Mouse (Mus musculus): ENCODE measurements around the gene Ccl24. TPM values are rescaled to one million over a fixed set of nuclear protein-coding genes. Genes with fewer than 3 reads are reported as not detected.
A peak's percentile ranks its signal among the peaks of the same experiment; 100 is the strongest.
"Not testable (repeated sequence)": the region's sequence is repeated elsewhere in the genome, so short reads cannot be mapped to it uniquely, and the experiment has no call there.

Gene Ccl24
- total RNA-seq (2021): 1 to 10 TPM in 1 of 2 experiments, under 1 TPM in 1; 0.61 to 1.1 TPM
- long read RNA-seq, experiment 1: 0 reads
- long read RNA-seq, experiment 2: 0 reads

DNA sequence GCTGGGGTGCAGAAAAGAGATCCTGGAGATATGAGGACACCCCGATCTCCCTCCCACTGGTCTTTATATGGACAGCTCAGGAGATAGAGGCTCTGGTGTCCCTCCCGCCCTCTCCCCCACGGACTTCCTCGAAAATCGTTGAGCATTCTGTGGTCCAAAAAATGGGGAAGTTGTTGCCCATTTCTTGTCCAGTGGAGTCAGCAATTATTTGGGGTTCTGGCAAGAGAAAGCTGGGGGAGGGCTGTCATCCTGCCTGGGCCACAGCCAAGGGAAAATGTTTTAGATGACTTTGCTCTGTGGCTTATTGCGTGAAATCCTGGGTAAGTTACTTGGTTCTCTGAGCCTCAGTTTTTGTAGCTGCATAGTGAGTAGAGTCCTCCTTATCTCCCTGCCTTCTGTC, at the start of gene Ccl24:
Ccl24 (minus strand) TSS at position 44 of the 400 bp plus-strand sequence.
- DNase-seq: peak; percentile 34

DNA sequence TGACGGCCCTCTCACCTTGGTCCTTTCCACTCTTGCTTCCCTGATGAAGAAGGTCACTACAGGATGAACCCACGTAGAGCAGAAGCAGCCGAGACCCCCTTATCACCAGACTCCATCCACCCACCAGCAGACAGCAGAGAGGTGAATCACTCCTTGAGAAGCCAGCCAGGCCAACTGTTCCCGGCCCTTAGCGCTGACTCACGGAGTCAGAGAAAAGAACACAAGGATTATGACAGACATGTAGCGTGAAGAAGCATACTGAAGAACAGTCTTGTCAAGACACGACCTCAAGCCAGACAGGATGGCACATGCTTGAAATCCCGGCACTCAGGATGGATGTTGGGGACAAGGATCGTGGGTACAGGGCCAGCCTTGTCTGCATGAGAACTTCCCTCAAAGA, 48.9 kb upstream of the Ccl24 start:
- DNase-seq: no peak

DNA sequence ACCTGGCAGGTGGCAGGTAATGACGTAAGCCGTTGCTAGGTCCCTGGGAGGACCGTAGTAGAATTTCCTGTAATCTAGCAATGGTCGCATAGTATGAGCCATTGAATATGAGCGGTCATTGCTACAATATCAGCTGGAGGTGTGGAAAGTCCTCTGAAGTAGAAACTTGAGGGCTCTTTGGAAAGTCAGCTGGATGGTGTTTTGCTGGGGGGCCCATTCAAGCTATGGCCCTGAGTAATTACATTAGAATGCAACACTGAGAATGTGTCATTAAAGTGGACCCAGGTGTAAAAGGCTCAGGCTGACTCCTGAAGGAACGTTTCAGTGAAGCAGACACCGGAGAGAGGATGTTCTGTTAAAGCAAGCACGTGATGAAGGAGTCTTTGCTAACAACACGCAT, 47.7 kb upstream of the Ccl24 start:
- no peak for DNase-seq

DNA sequence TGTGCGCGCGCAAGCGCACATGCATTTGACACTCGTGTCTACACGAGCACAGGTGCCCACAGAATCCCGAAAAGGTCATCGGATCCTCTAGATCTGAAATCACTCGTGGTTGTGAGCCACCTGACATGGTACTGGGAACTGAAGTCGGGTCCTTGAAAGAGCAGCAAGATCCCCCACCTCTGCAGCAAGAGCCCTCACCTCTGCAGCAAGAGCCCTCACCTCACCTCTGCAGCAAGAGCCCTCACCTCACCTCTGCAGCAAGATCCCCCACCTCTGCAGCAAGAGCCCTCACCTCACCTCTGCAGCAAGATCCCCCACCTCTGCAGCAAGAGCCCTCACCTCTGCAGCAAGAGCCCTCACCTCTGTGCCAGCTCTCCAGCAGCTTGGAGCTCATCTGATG, 46.9 kb upstream of the Ccl24 start:
- DNase-seq: not testable (repeated sequence)

DNA sequence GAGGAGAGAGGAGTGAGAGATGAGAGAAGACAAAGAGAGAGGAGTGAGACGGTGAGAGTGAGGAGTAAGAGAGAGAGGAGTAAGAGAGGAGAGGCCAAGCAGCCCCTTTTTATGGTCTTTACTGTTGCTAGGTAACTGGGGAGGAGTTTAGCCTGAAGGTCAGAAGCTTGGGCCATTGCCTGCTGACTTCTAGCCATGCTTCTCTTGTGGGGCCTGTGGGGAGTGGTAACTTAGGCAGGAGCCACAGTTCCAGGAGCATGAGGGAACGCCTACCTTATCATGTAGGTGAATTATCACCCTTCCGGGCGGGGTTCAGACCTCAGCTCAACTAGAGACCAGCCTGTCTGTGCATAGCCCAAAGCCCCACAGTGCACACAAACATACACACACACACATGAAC, 36.9 kb upstream of the Ccl24 start:
- no peak for DNase-seq

DNA sequence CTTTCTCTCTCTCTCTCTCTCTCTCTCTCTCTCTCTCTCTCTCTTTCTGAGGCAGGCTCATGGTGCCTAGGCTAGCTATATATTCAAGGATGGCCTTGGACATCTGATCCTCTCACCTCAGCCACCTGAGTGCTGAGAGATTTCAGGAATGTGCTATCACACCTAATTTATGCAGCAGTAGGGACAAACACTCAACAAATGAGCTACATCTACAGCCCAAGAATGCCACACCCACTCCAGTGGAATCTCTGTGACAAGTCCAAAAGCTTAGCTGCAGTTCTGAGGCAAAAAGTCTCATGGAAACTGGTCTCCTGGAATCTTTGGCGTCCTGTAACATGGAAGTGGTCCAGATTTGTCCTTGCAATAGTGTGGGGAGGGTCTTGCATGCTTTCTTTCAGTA, 34.7 kb upstream of the Ccl24 start:
- DNase-seq: no peak

DNA sequence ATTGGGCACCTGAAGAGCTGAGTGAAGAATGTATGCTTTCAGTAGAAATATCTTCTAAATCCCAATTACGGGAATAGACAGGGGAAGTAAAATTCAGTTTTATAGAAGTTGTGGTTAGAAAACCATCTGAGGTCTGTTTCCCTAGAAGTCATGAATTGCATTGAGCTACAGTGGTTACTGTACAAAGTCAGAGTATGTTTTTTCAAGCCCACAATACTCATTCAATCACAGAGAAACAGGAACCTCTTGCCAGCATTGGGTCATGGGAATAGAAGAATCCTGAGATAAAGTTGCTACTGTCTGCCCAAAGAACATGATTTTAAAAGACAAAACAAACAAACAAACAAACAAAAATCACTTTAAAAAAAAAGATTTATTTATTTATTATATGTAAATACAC, 33.9 kb upstream of the Ccl24 start:
- DNase-seq: not testable (repeated sequence)

DNA sequence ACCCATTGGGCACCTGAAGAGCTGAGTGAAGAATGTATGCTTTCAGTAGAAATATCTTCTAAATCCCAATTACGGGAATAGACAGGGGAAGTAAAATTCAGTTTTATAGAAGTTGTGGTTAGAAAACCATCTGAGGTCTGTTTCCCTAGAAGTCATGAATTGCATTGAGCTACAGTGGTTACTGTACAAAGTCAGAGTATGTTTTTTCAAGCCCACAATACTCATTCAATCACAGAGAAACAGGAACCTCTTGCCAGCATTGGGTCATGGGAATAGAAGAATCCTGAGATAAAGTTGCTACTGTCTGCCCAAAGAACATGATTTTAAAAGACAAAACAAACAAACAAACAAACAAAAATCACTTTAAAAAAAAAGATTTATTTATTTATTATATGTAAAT, 31.8 kb upstream of the Ccl24 start:
- DNase-seq: not testable (repeated sequence)

DNA sequence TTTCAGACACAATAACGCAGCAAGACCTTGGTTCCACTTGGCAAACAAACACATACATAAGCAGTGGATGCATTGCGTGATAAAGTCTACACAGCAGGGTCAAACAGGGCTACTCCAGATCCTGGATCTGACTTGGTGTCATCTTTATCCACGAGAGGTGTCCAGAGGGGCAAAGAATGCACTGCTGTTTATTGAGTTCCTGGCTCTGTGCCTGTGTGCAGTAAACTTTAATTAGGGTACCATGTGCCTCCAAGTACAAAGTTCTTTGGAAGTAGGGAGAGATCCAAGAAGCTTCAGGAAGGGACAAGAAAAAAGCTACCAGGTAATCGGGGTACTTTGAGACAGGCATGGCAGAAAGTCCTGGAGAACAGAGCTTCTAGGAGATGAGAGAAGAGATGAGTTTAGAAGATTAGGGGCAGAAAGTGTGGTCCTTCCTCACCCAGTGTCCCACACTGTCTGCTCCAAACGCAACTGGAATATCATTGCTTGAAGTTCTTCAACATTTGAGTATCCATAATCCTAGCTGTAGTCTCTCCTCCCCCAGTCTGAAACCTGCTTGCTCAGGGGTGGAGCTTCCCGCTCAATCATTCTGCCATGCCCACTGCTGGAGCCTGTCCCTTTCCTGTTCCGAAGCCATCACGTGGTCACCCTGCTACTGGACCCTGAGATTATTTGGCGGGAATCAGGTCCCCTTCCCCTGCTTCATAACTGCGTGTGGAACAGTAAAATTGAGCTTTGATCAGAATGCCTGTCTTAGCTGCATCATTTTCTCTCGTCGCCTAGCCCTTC, 17.3 kb upstream of the Ccl24 start:
- DNase-seq: no peak

DNA sequence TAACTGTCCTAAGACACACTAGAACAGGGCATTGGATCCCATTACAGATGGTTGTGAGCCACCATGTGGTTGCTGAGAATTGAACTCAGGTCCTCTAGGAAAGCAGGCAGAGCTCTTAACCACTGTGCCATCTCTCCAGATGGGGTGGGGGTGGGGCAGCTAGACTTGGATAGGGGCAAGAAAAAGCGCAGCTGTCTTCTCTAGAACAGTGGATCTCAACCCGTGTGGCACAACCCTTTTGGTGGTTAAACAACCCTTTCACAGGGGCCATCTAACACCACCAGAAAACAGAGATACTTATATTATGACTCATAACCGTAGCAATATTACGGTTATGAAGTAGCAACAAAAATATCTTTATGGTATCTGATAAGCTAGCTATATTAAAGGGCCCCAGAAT, 14.9 kb upstream of the Ccl24 start:
- no peak for DNase-seq

DNA sequence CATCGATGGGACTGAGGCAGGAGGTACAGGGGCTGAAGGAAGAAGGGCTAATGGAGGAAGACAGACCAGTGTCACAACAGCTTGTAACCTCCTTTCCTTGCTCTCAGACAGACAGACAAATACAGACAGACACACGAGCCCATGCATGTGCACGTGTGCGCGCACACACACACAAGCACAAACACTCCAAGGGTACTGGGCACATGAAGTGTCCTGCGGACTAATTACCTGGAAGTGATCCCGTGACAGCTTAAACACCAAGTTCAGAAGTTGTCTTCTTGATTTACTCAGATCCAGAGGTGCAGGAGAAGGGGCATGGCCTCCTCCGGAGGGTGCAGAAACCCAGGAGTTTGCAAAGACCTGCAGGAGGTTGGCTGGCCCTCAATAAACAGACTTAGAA, 12.8 kb upstream of the Ccl24 start:
- DNase-seq: no peak

DNA sequence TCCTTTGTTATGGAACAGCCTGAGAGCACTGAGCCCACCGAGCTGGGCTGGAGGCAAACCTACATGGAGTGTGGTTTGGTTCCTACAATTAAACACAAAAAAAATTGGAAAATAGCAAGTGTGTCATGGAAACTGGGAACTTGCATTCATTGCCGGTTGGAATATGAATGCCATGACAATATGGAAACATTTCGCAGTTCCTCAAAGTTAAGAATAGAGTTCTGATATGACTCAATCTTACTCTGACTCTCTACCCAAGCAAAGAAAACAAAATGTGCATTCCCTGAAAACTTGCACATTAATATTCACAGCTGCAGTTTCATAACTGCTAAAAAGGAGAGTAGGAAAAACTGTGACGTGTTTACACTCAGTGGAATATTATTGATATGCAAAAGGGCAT, 9.5 kb upstream of the Ccl24 start:
- DNase-seq: no peak

DNA sequence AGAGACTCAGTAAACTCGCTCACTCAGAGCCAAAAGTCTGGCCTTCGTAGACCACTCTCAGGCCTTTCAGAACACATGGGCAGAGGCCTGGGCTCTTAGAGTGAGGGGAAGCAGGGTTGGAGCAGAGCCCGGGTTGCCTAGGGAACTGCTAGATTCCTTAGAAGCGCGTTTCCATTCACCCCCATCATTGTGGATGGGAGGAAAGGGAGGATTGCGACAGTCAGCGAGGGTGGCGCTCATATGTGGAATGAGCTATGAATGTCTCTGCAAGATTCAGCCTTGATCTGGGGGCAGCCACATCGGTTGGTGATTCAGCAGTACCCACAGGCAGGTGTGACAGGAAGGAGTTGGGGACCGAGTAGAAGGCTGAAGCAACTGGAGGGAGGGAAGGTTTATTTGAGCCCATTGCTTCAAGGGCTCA, 6.5 kb upstream of the Ccl24 start:
- no peak for DNase-seq

DNA sequence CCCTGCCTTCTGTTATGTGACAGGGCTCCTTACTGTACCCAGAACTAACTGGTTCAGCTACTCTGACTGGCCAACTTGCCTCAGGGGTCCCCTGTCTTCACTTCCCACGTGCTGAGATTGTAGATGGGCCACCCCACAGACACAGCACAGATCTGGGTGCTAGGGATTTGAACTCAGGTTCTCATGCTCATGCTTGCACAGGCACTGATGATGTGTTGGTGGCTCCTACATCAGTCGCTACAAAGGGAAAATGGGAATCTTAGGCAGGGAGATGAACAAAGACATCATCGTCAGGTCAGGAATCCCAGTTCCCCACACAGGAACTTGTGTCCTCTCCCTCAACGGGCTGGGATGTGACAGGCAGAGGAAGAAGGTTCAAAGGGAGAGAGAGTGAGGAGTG, 3.2 kb upstream of the Ccl24 start:
- DNase-seq: no peak

DNA sequence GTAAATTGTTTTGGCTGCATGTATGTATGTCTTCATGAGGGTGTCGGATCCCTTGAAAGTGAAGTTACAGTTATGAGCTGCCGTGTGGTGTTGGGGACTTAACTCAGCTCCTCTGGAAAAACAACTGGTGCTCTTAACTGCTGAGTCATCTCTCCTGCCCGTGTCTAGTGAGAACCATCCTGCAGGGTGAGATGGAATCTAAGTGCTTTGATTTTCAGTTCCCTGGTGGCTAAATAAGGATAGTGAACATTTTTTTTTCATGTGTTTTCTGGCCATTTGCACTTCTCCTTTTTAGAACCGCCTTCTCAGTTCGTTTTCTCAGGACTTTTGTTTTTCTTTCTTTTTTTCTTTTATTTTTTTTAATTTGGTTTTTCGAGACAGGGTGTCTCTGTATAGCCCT, 4.2 kb downstream of the Ccl24 start:
- DNase-seq: no peak

DNA sequence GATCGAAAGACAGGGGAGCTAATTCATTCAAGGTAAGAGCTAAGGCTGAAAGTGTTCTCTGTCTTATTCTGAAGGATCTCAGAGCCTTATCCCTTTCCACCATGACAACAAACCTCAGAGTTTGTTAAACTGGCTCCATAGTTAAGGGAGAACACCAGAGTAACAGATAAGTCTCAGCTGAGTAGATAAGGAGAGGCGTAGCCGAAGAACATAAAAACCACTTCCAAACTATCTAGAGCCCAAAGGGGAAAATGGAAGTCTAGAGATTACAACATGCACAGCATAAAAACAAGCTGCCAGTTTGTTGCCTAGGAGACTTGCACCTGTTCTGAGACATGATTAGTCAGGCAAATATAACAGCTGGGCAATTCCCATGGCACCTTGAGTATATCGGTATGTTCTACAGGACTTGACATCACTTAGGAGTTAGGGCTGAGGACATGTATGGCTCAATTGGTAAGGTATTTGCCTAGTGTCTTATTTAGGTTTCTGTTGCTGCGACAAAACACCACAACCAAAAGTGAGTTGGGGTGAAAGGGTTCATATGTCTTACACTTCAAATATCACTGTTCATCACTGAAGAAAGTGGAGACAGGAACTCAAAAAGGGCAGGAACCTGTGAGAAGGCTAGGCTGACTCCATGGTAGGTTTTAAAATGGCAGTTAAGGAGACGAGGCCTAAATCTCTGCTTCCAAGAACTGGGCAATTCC, 5.1 kb downstream of the Ccl24 start:
- no peak for DNase-seq

DNA sequence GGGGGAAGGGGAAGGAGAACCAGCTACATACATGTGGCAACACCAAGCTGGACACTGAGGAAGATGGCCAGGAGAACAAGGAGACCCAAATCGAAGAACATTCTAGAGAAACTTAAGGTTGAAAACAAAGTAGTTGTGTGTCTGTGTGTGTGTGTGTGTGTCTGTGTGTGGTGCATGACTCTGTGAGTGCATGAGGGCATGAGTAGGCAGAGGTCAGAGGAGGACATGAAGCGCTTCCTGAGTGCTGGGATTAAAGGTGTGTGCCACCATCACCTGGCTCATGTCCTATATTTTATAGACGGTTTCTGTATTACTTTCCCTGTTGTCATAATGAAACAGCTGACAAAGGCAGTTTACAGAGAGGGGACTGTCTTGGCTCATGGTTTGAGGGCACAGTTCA, 9.4 kb downstream of the Ccl24 start, which contains the start of gene Ccl26:
Ccl26 (minus strand) TSS at position 101 of the 400 bp plus-strand sequence.
- no peak for DNase-seq

DNA sequence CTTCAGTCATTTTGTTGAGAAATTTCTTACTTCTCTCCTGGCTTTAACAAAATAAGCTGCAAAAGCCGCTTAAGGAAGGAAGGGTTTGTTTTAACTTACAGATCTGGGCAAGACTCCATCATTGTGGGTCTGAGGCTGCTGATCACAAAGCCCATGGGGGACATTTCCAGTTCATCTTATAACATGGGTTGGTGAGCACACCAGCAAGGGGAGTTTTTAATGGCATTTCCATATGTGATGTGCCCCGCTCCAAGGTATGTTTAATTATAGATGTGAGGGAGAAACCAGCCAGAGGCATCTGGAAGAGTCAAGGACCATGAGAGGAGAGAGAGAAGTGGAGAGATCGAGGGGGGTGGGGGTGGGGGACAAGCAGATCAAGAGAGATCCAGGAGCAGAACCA, 15.2 kb downstream of the Ccl24 start:
- DNase-seq: no peak

DNA sequence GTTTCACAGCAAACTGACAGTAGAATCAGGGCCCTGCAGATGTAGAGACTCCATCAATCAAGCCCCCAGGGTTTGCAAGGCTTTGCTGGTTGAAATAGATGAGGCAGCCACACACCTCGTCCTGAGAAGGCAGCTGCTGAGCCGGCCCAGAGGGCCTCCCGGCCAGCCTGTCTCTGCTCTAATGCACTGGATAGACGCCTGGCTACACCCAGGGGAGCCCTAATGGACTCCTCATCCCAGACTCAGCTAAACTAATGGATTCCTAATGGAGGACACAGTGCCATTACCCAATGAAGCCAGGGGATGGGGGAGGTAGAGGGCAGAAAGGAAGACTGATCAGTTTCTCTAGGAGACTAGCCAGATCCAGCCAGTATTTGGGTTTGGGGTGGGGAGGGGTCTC, 15.8 kb downstream of the Ccl24 start:
- peak; percentile 56 for DNase-seq

DNA sequence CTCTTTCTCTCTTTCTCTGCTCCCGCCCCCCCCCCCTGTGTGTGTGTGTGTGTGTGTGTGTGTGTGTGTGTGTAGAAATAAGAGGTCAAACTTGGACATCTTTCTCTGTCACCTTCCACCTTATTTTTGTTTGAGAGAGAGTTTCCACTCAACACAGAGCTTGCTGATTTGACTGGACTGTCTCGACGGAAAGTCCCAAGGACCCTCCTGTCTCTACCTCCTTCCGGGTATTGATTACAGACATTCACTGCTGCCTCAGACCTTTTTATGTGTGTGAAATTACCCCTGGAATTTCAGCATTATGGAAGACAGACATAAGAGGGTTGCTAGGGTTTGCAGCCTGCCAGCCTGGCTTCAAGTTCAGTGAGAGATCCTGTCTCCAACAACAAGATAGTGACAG, 16.6 kb downstream of the Ccl24 start:
- DNase-seq: no peak

DNA sequence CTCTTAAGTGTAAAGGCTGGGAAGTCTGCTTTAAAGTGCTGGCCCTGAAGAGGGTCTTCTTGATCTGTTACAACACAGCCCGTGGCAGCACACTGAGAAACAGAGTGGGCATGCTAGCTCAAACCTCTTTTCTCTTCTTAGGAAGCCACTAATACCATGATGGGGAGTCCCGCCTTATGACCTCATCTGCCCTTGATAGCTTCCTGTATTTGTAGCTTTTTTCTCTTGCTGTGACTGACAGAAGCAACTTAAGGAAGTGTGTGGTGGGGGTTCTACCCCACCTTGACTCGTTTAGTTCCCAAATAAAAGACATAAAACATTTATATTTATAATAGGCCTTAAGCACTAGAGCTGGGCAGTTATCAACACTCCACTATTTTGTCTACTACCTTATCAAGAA, 21.3 kb downstream of the Ccl24 start:
- DNase-seq: no peak

DNA sequence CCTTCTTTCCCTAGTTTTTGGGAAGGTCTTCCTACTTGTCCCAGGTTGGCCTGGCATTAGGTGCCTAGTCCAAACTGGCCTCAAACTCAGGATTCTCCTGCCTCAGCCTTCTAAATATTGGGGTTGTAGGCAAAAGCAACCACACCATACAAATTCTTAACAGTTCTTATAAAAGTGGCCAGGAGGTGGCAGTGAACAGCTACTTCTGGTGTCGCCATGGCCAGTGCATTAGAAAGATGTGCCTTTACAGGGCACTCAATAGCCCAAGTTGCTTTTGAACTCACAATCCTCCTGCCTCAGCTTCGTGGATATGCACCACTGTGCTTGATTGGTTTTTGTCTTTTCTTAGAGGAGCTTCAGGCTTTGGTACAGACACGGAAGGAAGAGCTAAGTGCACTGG, 21.9 kb downstream of the Ccl24 start:
- DNase-seq: no peak

DNA sequence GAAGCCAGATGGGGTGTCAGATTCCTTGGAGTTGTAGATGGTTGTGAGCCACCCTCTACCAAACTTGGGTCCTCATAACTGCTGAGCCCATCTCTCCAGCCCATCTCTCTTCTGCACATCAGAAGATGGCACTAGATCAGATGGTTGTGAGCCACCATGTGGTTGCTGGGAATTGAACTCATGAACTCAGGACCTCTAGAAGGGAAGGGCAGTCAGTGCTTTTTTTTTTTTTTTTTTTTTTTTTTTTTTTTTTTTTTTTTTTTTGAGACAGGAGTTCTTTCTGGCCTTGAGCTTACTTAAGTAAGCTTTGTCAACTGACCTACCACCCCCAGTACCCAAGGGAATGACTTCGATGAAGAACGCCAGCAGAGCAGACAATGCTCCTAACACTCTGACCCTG, 24.9 kb downstream of the Ccl24 start:
- DNase-seq: no peak

All from gastrocnemius, postnatal 25 days (tissue).